Comparison of ENCODE assay signal across 22 mouse cellular contexts in genomic region chr16:74056886-74057285, GRCm38 (mm10).
DNase-seq lines count a peak whose midpoint lies in the region; ATAC-seq and TF ChIP-seq lines count a peak whose summit lies in the region.
"Had no signal": no experiment of that assay in that cellular context is flagged by ENCODE, and none has a peak within 500 bp of the region (broad histone marks: within the 10 kb centered on the region; RNA-seq: fewer than 3 reads in every experiment).

No protein-coding gene starts in this region.

- H3K27me3 ChIP-seq in hindbrain, embryonic 16.5 days (replicated peaks; ENCODE audit: control insufficient read depth, insufficient read depth, low read length) = no peaks in the 10 kb centered on the region
- H3K27me3 ChIP-seq in hindbrain, postnatal 0 days (ENCODE audit: insufficient read depth, low read length) = no peaks in the 10 kb centered on the region
- H3K27me3 ChIP-seq in kidney, postnatal 0 days (ENCODE audit: insufficient read depth, low read length) = no peaks in the 10 kb centered on the region
- no peaks in the 10 kb centered on the region for H3K27me3 ChIP-seq in neural tube, embryonic 14.5 days (ENCODE audit: control insufficient read depth, insufficient read depth, low read length)
- H3K27me3 ChIP-seq in neural tube, embryonic 15.5 days (replicated peaks) = no peaks in the 10 kb centered on the region
- H3K27me3 ChIP-seq: CH12.LX; embryonic facial prominence, embryonic 12.5 days; forebrain, embryonic 13.5 days; forebrain, embryonic 15.5 days; Patski had no signal

- 0 out of 2 replicates have a peak, but pooled peaks have one; percentile 12 for ATAC-seq in hindbrain, embryonic 16.5 days
- ATAC-seq in hindbrain, postnatal 0 days = no peak
- peak; percentile 40; the same call in 1 of the 2 replicates for ATAC-seq in kidney, postnatal 0 days (replicated peaks; ENCODE audit: low FRiP score, low read depth)
- peak; percentile 53; the same call in 1 of the 2 replicates for ATAC-seq in neural tube, embryonic 14.5 days (ENCODE audit: low read depth)
- no peak for ATAC-seq in neural tube, embryonic 15.5 days (ENCODE audit: low FRiP score)
- ATAC-seq: activated CD4-positive, CD25-positive, alpha-beta regulatory T cell, adult 4 months; CD4-positive, CD25-positive, alpha-beta regulatory T cell, adult 4 months; forebrain, embryonic 13.5 days; forebrain, embryonic 15.5 days; Patski had no signal

- H3K27ac ChIP-seq in hindbrain, embryonic 16.5 days (ENCODE audit: low read depth, low read length) = no peak overlapping the region
- no peak overlapping the region for H3K27ac ChIP-seq in hindbrain, postnatal 0 days
- H3K27ac ChIP-seq in kidney, postnatal 0 days = no peak overlapping the region
- H3K27ac ChIP-seq in neural tube, embryonic 14.5 days (ENCODE audit: low read depth, low read length) = no peak overlapping the region
- no peak overlapping the region for H3K27ac ChIP-seq in neural tube, embryonic 15.5 days (replicated peaks)
- H3K27ac ChIP-seq: embryonic facial prominence, embryonic 10.5 days; embryonic facial prominence, embryonic 12.5 days; forebrain, embryonic 13.5 days; forebrain, embryonic 15.5 days had no signal

- H3K9me3 ChIP-seq in hindbrain, embryonic 16.5 days (ENCODE audit: control insufficient read depth, low read length) = no peaks in the 10 kb centered on the region
- H3K9me3 ChIP-seq in hindbrain, postnatal 0 days (ENCODE audit: low read length) = no peaks in the 10 kb centered on the region
- H3K9me3 ChIP-seq in kidney, postnatal 0 days (replicated peaks; ENCODE audit: low read length) = no peaks in the 10 kb centered on the region
- H3K9me3 ChIP-seq in neural tube, embryonic 14.5 days (ENCODE audit: control insufficient read depth, low read length) = no peaks in the 10 kb centered on the region
- no peaks in the 10 kb centered on the region for H3K9me3 ChIP-seq in neural tube, embryonic 15.5 days (replicated peaks)
- H3K9me3 ChIP-seq: embryonic facial prominence, embryonic 10.5 days; embryonic facial prominence, embryonic 12.5 days; forebrain, embryonic 13.5 days; forebrain, embryonic 15.5 days; G1E had no signal

- no peak for TF ChIP-seq CTCF in hindbrain, postnatal 0 days (IDR thresholded peaks at IDR 0.05; ENCODE audit: low read depth)
- TF ChIP-seq CTCF in kidney, postnatal 0 days (IDR thresholded peaks at IDR 0.05; ENCODE audit: low read depth) = no peak

- H3K36me3 ChIP-seq in hindbrain, embryonic 16.5 days (ENCODE audit: control insufficient read depth, insufficient read depth, low read length) = no peaks in the 10 kb centered on the region
- no peaks in the 10 kb centered on the region for H3K36me3 ChIP-seq in hindbrain, postnatal 0 days (ENCODE audit: insufficient read depth, low read length)
- no peaks in the 10 kb centered on the region for H3K36me3 ChIP-seq in kidney, postnatal 0 days (ENCODE audit: insufficient read depth, low read length)
- H3K36me3 ChIP-seq in neural tube, embryonic 14.5 days (ENCODE audit: control insufficient read depth, insufficient read depth, low read length) = no peaks in the 10 kb centered on the region
- no peaks in the 10 kb centered on the region for H3K36me3 ChIP-seq in neural tube, embryonic 15.5 days
- H3K36me3 ChIP-seq: embryonic facial prominence, embryonic 10.5 days; embryonic facial prominence, embryonic 12.5 days; forebrain, embryonic 15.5 days; G1E had no signal

- no peak overlapping the region for H3K4me2 ChIP-seq in hindbrain, embryonic 16.5 days (ENCODE audit: low read length)
- H3K4me2 ChIP-seq in hindbrain, postnatal 0 days (ENCODE audit: low read depth, low read length) = no peak overlapping the region
- H3K4me2 ChIP-seq in kidney, postnatal 0 days (ENCODE audit: low read length) = no peak overlapping the region
- no peak overlapping the region for H3K4me2 ChIP-seq in neural tube, embryonic 14.5 days (ENCODE audit: low read depth, low read length)
- no peak overlapping the region for H3K4me2 ChIP-seq in neural tube, embryonic 15.5 days
- H3K4me2 ChIP-seq: embryonic facial prominence, embryonic 12.5 days; forebrain, embryonic 13.5 days; forebrain, embryonic 15.5 days had no signal

- WGBS in hindbrain, embryonic 16.5 days = 78% methylated on average over 2 of the region's 2 CpGs
- 85% methylated on average over 2 of the region's 2 CpGs for WGBS in hindbrain, postnatal 0 days
- whole genome bisulfite sequencing in kidney, postnatal 0 days = 65% methylated on average over 2 of the region's 2 CpGs
- 75% methylated on average over 2 of the region's 2 CpGs for WGBS in neural tube, embryonic 14.5 days
- 66% methylated on average over 2 of the region's 2 CpGs for WGBS in neural tube, embryonic 15.5 days

- peaks cover 8% of the 10 kb centered on the region for H3K4me1 ChIP-seq in hindbrain, embryonic 16.5 days (ENCODE audit: control insufficient read depth, insufficient read depth, low read depth, low read length)
- H3K4me1 ChIP-seq in hindbrain, postnatal 0 days (ENCODE audit: insufficient read depth, low read length) = 0 out of 2 replicates have a peak, but pooled peaks cover 4% of the 10 kb centered on the region
- H3K4me1 ChIP-seq in kidney, postnatal 0 days (replicated peaks; ENCODE audit: insufficient read depth, low read length) = no peaks in the 10 kb centered on the region
- H3K4me1 ChIP-seq in neural tube, embryonic 14.5 days (ENCODE audit: control insufficient read depth, insufficient read depth, low read length) = peaks cover 6% of the 10 kb centered on the region; the same call in 1 of the 2 replicates
- peaks cover 22% of the 10 kb centered on the region for H3K4me1 ChIP-seq in neural tube, embryonic 15.5 days

- DNase-seq in hindbrain, postnatal 0 days (ENCODE audit: low spot score) = no peak
- no peak for DNase-seq in kidney, postnatal 0 days (ENCODE audit: low spot score)
- DNase-seq in kidney, postnatal 14 days = no peak
- DNase-seq: adrenal gland, adult 8-10 months; adrenal gland, postnatal 14 days; adrenal gland, postnatal 36 days; B cell, adult 2 months; cerebellum, adult 11-12 months; cerebellum, adult 9-10 months; cerebellum, postnatal 25 days had no signal

- H3K9ac ChIP-seq in hindbrain, embryonic 16.5 days (ENCODE audit: low read depth, low read length) = no peak overlapping the region
- no peak overlapping the region for H3K9ac ChIP-seq in hindbrain, postnatal 0 days (replicated peaks; ENCODE audit: low read length)
- no peak overlapping the region for H3K9ac ChIP-seq in kidney, postnatal 0 days (ENCODE audit: low read depth, low read length)
- H3K9ac ChIP-seq in neural tube, embryonic 14.5 days (replicated peaks; ENCODE audit: low read depth, low read length) = no peak overlapping the region
- no peak overlapping the region for H3K9ac ChIP-seq in neural tube, embryonic 15.5 days (replicated peaks)
- H3K9ac ChIP-seq: embryonic facial prominence, embryonic 12.5 days; forebrain, embryonic 13.5 days; forebrain, embryonic 15.5 days had no signal

- H3K4me3 ChIP-seq in hindbrain, embryonic 16.5 days (ENCODE audit: low read length) = no peak overlapping the region
- H3K4me3 ChIP-seq in hindbrain, postnatal 0 days (ENCODE audit: low read length) = no peak overlapping the region
- no peak overlapping the region for H3K4me3 ChIP-seq in kidney, postnatal 0 days (replicated peaks; ENCODE audit: low read depth, low read length)
- H3K4me3 ChIP-seq in neural tube, embryonic 14.5 days (ENCODE audit: low read depth, low read length) = no peak overlapping the region
- H3K4me3 ChIP-seq in neural tube, embryonic 15.5 days (replicated peaks) = no peak overlapping the region
- H3K4me3 ChIP-seq: embryonic facial prominence, embryonic 10.5 days; embryonic facial prominence, embryonic 12.5 days; forebrain, embryonic 13.5 days; forebrain, embryonic 15.5 days had no signal

Comparison
In these comparisons a context has a peak if more than half of its experiments do, and no peak if none do; other contexts are left out.
1. ATAC-seq: peak in hindbrain, embryonic 16.5 days (single experiment), kidney, postnatal 0 days (single experiment) and neural tube, embryonic 14.5 days (single experiment); none in hindbrain, postnatal 0 days (single experiment) and neural tube, embryonic 15.5 days (single experiment).